Mouse (Mus musculus) lung, postnatal 0 days (tissue): ENCODE measurements around the gene Paqr9. TPM values are rescaled to one million over a fixed set of nuclear protein-coding genes. Genes with fewer than 3 reads are reported as not detected.
A peak's percentile ranks its signal among the peaks of the same experiment; 100 is the strongest.

Source experiments
- ATAC-seq: fragments of 200-750 bp; cut with Nextera tagmentation; 2 replicates; pipeline ENCODE4 v1.8.0; 2017; ENCODE audit warnings: moderate library complexity
- DNase-seq: peaks from one replicate; pipeline ENCODE4 v3.0.0-alpha.2; 2016; ENCODE audit warnings: low spot score
- H3K27ac ChIP-seq: fragments of 300-500 bp; sonication (generic); 2 replicates; pipeline ENCODE4 v1.5.1; 2014; ENCODE audit warnings: antibody characterized with exemption, mild to moderate bottlenecking, low read length, mixed read lengths
- H3K27me3 ChIP-seq: fragments of 300-500 bp; sonication (generic); replicated peaks from 2 replicates; pipeline ENCODE4 v1.6.1; 2014; ENCODE audit warnings: low read length, mixed read lengths; ENCODE audit not compliant: insufficient read depth
- H3K36me3 ChIP-seq: fragments of 300-500 bp; sonication (generic); 2 replicates; pipeline ENCODE4 v1.6.1; 2014; ENCODE audit warnings: low read length, mixed read lengths; ENCODE audit not compliant: insufficient read depth
- H3K4me1 ChIP-seq: fragments of 300-500 bp; sonication (generic); 2 replicates; pipeline ENCODE4 v1.6.1; 2014; ENCODE audit warnings: antibody characterized with exemption, low read depth, low read length, mixed read lengths; ENCODE audit not compliant: insufficient read depth
- H3K4me2 ChIP-seq: fragments of 300-500 bp; sonication (generic); replicated peaks from 2 replicates; pipeline ENCODE4 v1.6.1; 2014; ENCODE audit warnings: low read depth, mild to moderate bottlenecking, low read length, moderate library complexity, mixed read lengths
- H3K4me3 ChIP-seq: fragments of 300-500 bp; sonication (generic); 2 replicates; pipeline ENCODE4 v1.5.1; 2014; ENCODE audit warnings: low read depth, low read length
- H3K9ac ChIP-seq: fragments of 300-500 bp; sonication (generic); replicated peaks from 2 replicates; pipeline ENCODE4 v1.6.1; 2014; ENCODE audit warnings: low read depth, mild to moderate bottlenecking
- H3K9me3 ChIP-seq: fragments of 300-500 bp; sonication (generic); 2 replicates; pipeline ENCODE4 v1.6.1; 2016; ENCODE audit warnings: low read length, mixed read lengths
- CTCF ChIP-seq: IDR thresholded peaks from 2 replicates; pipeline ENCODE4 v1.5.1; 2016; ENCODE audit warnings: antibody characterized with exemption, mild to moderate bottlenecking
- EP300 ChIP-seq: IDR thresholded peaks from 2 replicates; pipeline ENCODE4 v1.6.1; 2016; ENCODE audit warnings: antibody characterized with exemption, mild to moderate bottlenecking, control low read depth
- WGBS: fragments of 180-500 bp; shearing (Covaris S2); extraction: QIAGEN DNeasy Blood & Tissue Kit; methylation state at CpG from one replicate; pipeline ENCODE4 v1.1.7; 2014; 5-methylcytosine and 5-hydroxymethylcytosine counted together
- polyA plus RNA-seq: library from polyadenylated mRNA; unstranded; fragments of >200 nt; fragmentation: Nextera tagmentation; extraction: Ambion mirVana; gene quantifications from 2 replicates; pipeline ENCODE4 v1.2.1, GENCODE M21; 2015

The Paqr9 gene
- polyA plus RNA-seq, 1 experiment from 2014 or later = 0.16 TPM

GRCm38 (mm10) chr9:95559936-95560735, 679 bp downstream of the Paqr9 start:
- WGBS = 11% methylated on average over 71 of the region's 78 CpGs
- Histone ChIP-seq H3K36me3 (no peaks in the 10 kb centered on the region), H3K9me3 (no peaks in the 10 kb centered on the region), H3K4me3 (peak overlapping the region; percentile 57), H3K4me1 (no peaks in the 10 kb centered on the region; the same call in 1 of the 2 replicates), H3K27me3 (peaks cover 37% of the 10 kb centered on the region), H3K9ac (no peak overlapping the region), H3K27ac (no peak overlapping the region), H3K4me2 (peak overlapping the region; percentile 98)
- TF ChIP-seq EP300 (no peak), CTCF (no peak)
- peak; percentile 17; the same call in 1 of the 2 replicates for ATAC-seq
- no peak for DNase-seq

GRCm38 (mm10) chr9:95564047-95564446, 4.6 kb downstream of the Paqr9 start:
- ATAC-seq (no peak), DNase-seq (no peak)
- H3K9me3 ChIP-seq = no peaks in the 10 kb centered on the region
- H3K4me3 ChIP-seq = no peak overlapping the region
- H3K36me3 ChIP-seq = no peaks in the 10 kb centered on the region
- H3K9ac ChIP-seq = no peak overlapping the region
- peaks cover 25% of the 10 kb centered on the region for H3K27me3 ChIP-seq
- H3K4me1 ChIP-seq = no peaks in the 10 kb centered on the region; the same call in 1 of the 2 replicates
- no peak overlapping the region for H3K27ac ChIP-seq
- H3K4me2 ChIP-seq = no peak overlapping the region
- TF ChIP-seq EP300 = no peak
- TF ChIP-seq CTCF = no peak
- 34% methylated on average over 4 of the region's 4 CpGs for WGBS

GRCm38 (mm10) chr9:95566394-95566793, 6.9 kb downstream of the Paqr9 start:
- TF ChIP-seq CTCF = no peak
- no peak for TF ChIP-seq EP300
- no peak overlapping the region for H3K27ac ChIP-seq
- no peak for ATAC-seq
- DNase-seq = no peak
- H3K36me3 ChIP-seq = no peaks in the 10 kb centered on the region
- no peak overlapping the region for H3K4me2 ChIP-seq
- H3K27me3 ChIP-seq = peaks cover 2% of the 10 kb centered on the region; the same call in 1 of the 2 replicates
- no peak overlapping the region for H3K9ac ChIP-seq
- H3K9me3 ChIP-seq = no peaks in the 10 kb centered on the region
- 78% methylated on average over 10 of the region's 10 CpGs for WGBS
- H3K4me3 ChIP-seq = no peak overlapping the region
- H3K4me1 ChIP-seq = no peaks in the 10 kb centered on the region

DNA sequence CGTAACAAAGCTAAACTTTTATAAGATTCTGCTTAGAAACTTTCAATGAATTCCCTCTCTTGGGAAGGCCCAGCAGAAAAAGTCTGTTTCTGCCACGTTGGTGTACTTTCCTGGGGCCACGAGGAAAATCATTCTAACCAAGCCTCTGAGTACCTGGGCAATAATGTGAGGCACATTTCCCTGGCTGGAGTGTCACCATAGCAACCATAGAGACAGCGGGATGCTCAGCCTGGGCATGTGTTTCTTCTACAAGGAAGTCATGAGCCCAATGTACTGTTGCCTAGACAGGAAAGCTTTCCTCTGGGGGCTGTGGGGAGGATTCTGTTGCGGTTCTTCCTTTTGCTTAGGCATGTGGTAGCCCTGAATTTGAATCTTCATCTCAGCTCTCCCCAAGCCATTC, 7.5 kb downstream of the Paqr9 start:
- TF ChIP-seq CTCF (no peak), EP300 (no peak)
- whole genome bisulfite sequencing = 56% methylated on average over 5 of the region's 5 CpGs
- Histone ChIP-seq H3K9me3 (no peaks in the 10 kb centered on the region), H3K27ac (no peak overlapping the region), H3K4me1 (no peaks in the 10 kb centered on the region), H3K4me3 (no peak overlapping the region), H3K36me3 (no peaks in the 10 kb centered on the region), H3K9ac (no peak overlapping the region), H3K4me2 (no peak overlapping the region), H3K27me3 (no peaks in the 10 kb centered on the region)
- no peak for ATAC-seq
- DNase-seq = no peak

DNA sequence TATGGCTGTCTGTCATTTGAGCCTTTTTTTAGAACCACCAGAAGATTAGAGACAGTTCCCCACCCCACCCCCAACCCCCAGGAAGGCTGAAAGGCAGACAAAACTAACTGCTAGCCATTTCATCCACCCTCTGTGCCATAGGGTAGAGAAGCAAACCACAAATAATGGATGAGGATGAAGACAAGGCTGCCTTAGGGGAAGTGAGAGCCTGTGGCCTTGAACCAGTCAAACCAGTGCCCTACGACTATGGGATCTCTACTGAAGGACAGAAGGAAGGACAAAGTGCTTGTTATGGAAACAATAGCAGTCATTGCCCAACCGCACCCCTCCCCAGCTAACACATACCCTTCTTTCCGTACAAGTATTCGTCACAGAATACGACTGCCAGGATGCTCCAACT, 9.8 kb downstream of the Paqr9 start:
- DNase-seq (no peak), ATAC-seq (no peak)
- TF ChIP-seq EP300 = no peak
- TF ChIP-seq CTCF = no peak
- Histone ChIP-seq H3K9ac (no peak overlapping the region), H3K4me2 (no peak overlapping the region), H3K4me3 (no peak overlapping the region), H3K9me3 (no peaks in the 10 kb centered on the region), H3K36me3 (no peaks in the 10 kb centered on the region), H3K4me1 (no peaks in the 10 kb centered on the region), H3K27me3 (no peaks in the 10 kb centered on the region), H3K27ac (no peak overlapping the region)
- 81% methylated on average over 5 of the region's 5 CpGs for WGBS

DNA sequence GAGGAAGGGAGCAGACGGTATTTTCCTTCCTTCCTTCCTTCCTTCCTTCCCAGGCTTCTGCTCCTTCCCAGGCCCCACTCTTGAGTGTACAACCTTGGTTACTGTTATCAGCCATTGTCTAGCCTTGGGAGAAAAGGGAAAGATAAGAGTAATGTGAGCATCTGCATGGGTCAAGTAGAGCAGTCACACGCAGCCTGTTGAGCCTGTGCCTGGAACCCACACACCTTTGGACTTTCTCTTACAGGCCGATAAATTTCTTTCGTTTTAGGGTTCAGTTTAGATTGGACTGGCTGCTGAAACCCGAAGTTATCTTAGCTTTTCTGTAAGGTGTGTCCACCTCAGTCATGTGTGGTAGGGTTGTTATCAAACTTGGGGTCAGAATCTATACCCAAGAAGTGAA, 10.5 kb downstream of the Paqr9 start:
- Histone ChIP-seq H3K4me3 (no peak overlapping the region), H3K4me1 (no peaks in the 10 kb centered on the region), H3K27me3 (no peaks in the 10 kb centered on the region), H3K4me2 (no peak overlapping the region), H3K36me3 (no peaks in the 10 kb centered on the region), H3K9ac (no peak overlapping the region), H3K27ac (no peak overlapping the region), H3K9me3 (no peaks in the 10 kb centered on the region)
- no peak for ATAC-seq
- no peak for TF ChIP-seq CTCF
- 87% methylated on average over 5 of the region's 5 CpGs for WGBS
- no peak for DNase-seq
